Comparison of ENCODE assay signal across 22 mouse cellular contexts in the genomic region with DNA sequence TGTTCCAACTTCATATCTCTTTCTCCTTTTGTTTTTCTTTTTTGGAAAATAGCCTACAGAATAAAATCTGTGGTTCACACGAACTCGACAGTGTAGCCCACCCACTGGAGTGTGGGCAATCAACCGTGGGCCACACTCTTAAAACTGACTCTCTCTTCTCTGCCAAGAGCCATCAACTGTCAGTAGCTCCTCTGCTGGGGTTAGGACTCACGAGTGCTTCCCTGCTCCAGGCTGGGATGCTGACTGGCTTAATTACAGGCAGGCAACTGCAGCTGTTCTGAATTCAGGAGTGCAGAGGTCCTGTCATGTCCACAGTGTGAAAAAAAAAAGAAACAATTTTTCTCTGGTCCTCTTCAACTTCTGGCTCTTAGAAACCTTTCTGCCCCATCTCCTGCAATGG. TPM values are rescaled to one million over a fixed set of nuclear protein-coding genes. Genes with fewer than 3 reads are reported as not detected.
"Had no signal": no experiment of that assay in that cellular context is flagged by ENCODE, and none has a peak within 500 bp of the region (broad histone marks: within the 10 kb centered on the region; RNA-seq: fewer than 3 reads in every experiment).

No protein-coding gene starts in this region.

- ATAC-seq: liver, embryonic 12.5 days had no signal

- H3K27me3 ChIP-seq: kidney, embryonic 15.5 days; limb, embryonic 13.5 days; liver, embryonic 12.5 days; liver, embryonic 15.5 days; lung, embryonic 15.5 days; neural tube, embryonic 12.5 days; neural tube, embryonic 15.5 days had no signal

- H3K9ac ChIP-seq: kidney, embryonic 15.5 days; limb, embryonic 13.5 days; liver, embryonic 12.5 days; liver, embryonic 15.5 days; lung, embryonic 15.5 days; neural tube, embryonic 12.5 days; neural tube, embryonic 15.5 days had no signal

- H3K4me1 ChIP-seq: limb, embryonic 10.5 days; limb, embryonic 13.5 days; liver, embryonic 12.5 days; liver, embryonic 15.5 days; lung, embryonic 15.5 days had no signal

- H3K4me3 ChIP-seq: kidney, embryonic 15.5 days; left cerebral cortex, adult 2 months; limb, embryonic 10.5 days; limb, embryonic 13.5 days; liver, embryonic 12.5 days; liver, embryonic 15.5 days; lung, embryonic 15.5 days; megakaryocyte, embryonic 14.5 days; midbrain, embryonic 10.5 days; neural tube, embryonic 12.5 days; neural tube, embryonic 15.5 days had no signal

- H3K4me2 ChIP-seq: kidney, embryonic 15.5 days; limb, embryonic 13.5 days; liver, embryonic 12.5 days; liver, embryonic 15.5 days; lung, embryonic 15.5 days; neural tube, embryonic 12.5 days; neural tube, embryonic 15.5 days had no signal

- H3K27ac ChIP-seq: kidney, embryonic 15.5 days; left cerebral cortex, adult 2 months; limb, embryonic 10.5 days; limb, embryonic 13.5 days; liver, embryonic 12.5 days; liver, embryonic 15.5 days; lung, embryonic 15.5 days; midbrain, embryonic 10.5 days; neural tube, embryonic 12.5 days; neural tube, embryonic 15.5 days had no signal

- DNase-seq: kidney, postnatal 10 days; kidney, postnatal 36 days; layer of hippocampus, postnatal 36 days; liver; lung, adult 18-20 months; lung, postnatal 10 days; lung, postnatal 36 days; midbrain, embryonic 14.5 days; thymus, adult 18-20 months; thymus, postnatal 4 days had no signal

- H3K36me3 ChIP-seq: kidney, embryonic 15.5 days; limb, embryonic 10.5 days; limb, embryonic 13.5 days; liver, embryonic 12.5 days; liver, embryonic 15.5 days; lung, embryonic 15.5 days; midbrain, embryonic 10.5 days; neural tube, embryonic 12.5 days; neural tube, embryonic 15.5 days had no signal

- H3K9me3 ChIP-seq: kidney, embryonic 15.5 days; limb, embryonic 10.5 days; limb, embryonic 13.5 days; liver, embryonic 12.5 days; liver, embryonic 15.5 days; lung, embryonic 15.5 days; megakaryocyte, embryonic 14.5 days; midbrain, embryonic 10.5 days; neural tube, embryonic 12.5 days; neural tube, embryonic 15.5 days had no signal

RNA-seq across cellular contexts. Expression of gene Insm1, which starts 49.6 kb away (rescaled TPM):
- polyA plus RNA-seq: limb, embryonic 10.5 days; limb, embryonic 13.5 days; liver, embryonic 12.5 days; liver, embryonic 15.5 days; testis, adult 2 months had no signal
